Comparison of ENCODE assay signal across 9 mouse cellular contexts in the genomic region with DNA sequence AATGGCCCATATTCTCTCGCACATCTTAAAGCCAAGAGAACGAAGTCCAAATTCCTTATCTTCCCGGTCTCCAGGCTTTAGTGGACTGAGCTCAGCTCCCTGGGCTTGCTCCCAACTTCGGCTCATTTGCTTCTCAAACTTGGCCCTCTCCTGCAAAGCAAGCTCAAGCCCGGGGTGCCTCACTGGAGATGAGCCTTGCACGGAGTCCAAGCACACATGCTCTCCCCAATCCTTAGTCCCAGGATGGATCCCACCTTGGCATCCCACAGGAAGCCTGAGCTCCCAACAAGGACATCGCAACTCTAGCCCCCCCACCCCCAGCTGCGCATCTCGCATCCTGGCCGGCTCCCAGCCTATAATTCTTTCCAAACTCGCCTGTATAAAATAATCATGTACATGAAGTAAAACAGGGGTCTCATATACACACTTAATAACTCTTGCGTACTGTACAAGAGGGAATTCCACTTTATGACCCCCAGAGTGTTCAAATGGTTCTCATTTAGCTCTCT.
DNase-seq lines count a peak whose midpoint lies in the region; ATAC-seq and TF ChIP-seq lines count a peak whose summit lies in the region.
"Had no signal": no experiment of that assay in that cellular context is flagged by ENCODE, and none has a peak within 500 bp of the region (broad histone marks: within the 10 kb centered on the region; RNA-seq: fewer than 3 reads in every experiment).

No protein-coding gene starts in this region.

- H3K27me3 ChIP-seq in heart, adult 2 months (ENCODE audit: control insufficient read depth, insufficient read depth, low read length): no peaks in the 10 kb centered on the region
- 0 out of 2 replicates have a peak, but pooled peaks cover 8% of the 10 kb centered on the region for H3K27me3 ChIP-seq in heart, embryonic 12.5 days (replicated peaks)
- H3K27me3 ChIP-seq in embryonic facial prominence, embryonic 14.5 days (replicated peaks; ENCODE audit: control insufficient read depth, insufficient read depth, low read length): no peaks in the 10 kb centered on the region

- WGBS in heart, adult 2 months: 64% methylated on average over 12 of the region's 12 CpGs
- WGBS in heart, embryonic 12.5 days: 80% methylated on average over 12 of the region's 12 CpGs
- 50% methylated on average over 12 of the region's 12 CpGs for WGBS in embryonic facial prominence, embryonic 14.5 days

- H3K9ac ChIP-seq in heart, adult 2 months (ENCODE audit: low read depth, low read length): no peak overlapping the region
- no peak overlapping the region for H3K9ac ChIP-seq in heart, embryonic 12.5 days
- 0 out of 2 replicates have a peak overlapping the region, but pooled peaks have one; percentile 11 for H3K9ac ChIP-seq in embryonic facial prominence, embryonic 14.5 days (ENCODE audit: low read depth, low read length)

- no peaks in the 10 kb centered on the region for H3K36me3 ChIP-seq in heart, adult 2 months (ENCODE audit: control insufficient read depth, insufficient read depth, low read length)
- H3K36me3 ChIP-seq in heart, embryonic 12.5 days: no peaks in the 10 kb centered on the region
- H3K36me3 ChIP-seq in embryonic facial prominence, embryonic 14.5 days (ENCODE audit: control insufficient read depth, insufficient read depth, low read length): no peaks in the 10 kb centered on the region

- no peak overlapping the region for H3K4me2 ChIP-seq in heart, embryonic 12.5 days
- H3K4me2 ChIP-seq in embryonic facial prominence, embryonic 14.5 days (ENCODE audit: low read depth, low read length): peak overlapping the region; percentile 4; the same call in 1 of the 2 replicates
- H3K4me2 ChIP-seq: midbrain, embryonic 11.5 days had no signal

- no peak overlapping the region for H3K4me3 ChIP-seq in heart, adult 2 months
- no peak overlapping the region for H3K4me3 ChIP-seq in heart, embryonic 12.5 days
- H3K4me3 ChIP-seq in embryonic facial prominence, embryonic 14.5 days (ENCODE audit: low read depth, low read length): no peak overlapping the region

- ATAC-seq in heart, embryonic 12.5 days (ENCODE audit: insufficient number of reproducible peaks, low FRiP score): no peak
- peak; percentile 82 for ATAC-seq in embryonic facial prominence, embryonic 14.5 days (ENCODE audit: low read depth)
- no peak for ATAC-seq in megakaryocyte, adult 5-6 weeks (ENCODE audit: poor library complexity, severe bottlenecking)

- peak; percentile 29 to 36 for DNase-seq in heart, adult 2 months
- DNase-seq in embryonic facial prominence, embryonic 14.5 days (ENCODE audit: low spot score): peak; percentile 90
- DNase-seq in heart, postnatal 25 days (ENCODE audit: low spot score): peak; percentile 19
- peak; percentile 24 for DNase-seq in ovary, postnatal 36 days (ENCODE audit: low spot score)
- no peak for DNase-seq in adrenal gland, postnatal 4 days (ENCODE audit: low spot score in 2 of 2)
- DNase-seq in adrenal gland, postnatal 14 days: no peak

- no peaks in the 10 kb centered on the region for H3K79me2 ChIP-seq in heart, adult 2 months (replicated peaks; ENCODE audit: control insufficient read depth, insufficient read depth, low read length)

- no peak for TF ChIP-seq CTCF in heart, adult 2 months (IDR thresholded peaks at IDR 0.05)

- no peaks in the 10 kb centered on the region for H3K4me1 ChIP-seq in heart, adult 2 months (ENCODE audit: control insufficient read depth, insufficient read depth, low read length)
- H3K4me1 ChIP-seq in heart, embryonic 12.5 days (replicated peaks): no peaks in the 10 kb centered on the region
- H3K4me1 ChIP-seq in embryonic facial prominence, embryonic 14.5 days (ENCODE audit: control insufficient read depth, insufficient read depth, low read length): peaks cover 15% of the 10 kb centered on the region; the same call in 1 of the 2 replicates

- no peak for TF ChIP-seq POLR2A in heart, adult 2 months (IDR thresholded peaks at IDR 0.05; ENCODE audit: insufficient read depth, low read depth, low read length)

- H3K27ac ChIP-seq in heart, adult 2 months: no peak overlapping the region
- H3K27ac ChIP-seq in heart, embryonic 12.5 days (ENCODE audit: poor library complexity, severe bottlenecking): no peak overlapping the region
- H3K27ac ChIP-seq in embryonic facial prominence, embryonic 14.5 days (replicated peaks; ENCODE audit: low read depth, low read length): peak overlapping the region; percentile 10

- no peak for TF ChIP-seq EP300 in heart, adult 2 months (IDR thresholded peaks at IDR 0.05; ENCODE audit: insufficient read depth, low read depth, low read length)

- intact Hi-C loops in heart, adult 2 months (cut with DNase I): no loop called here
- intact Hi-C loops in heart, postnatal 25 days (cut with DNase I): no loop called here

- H3K9me3 ChIP-seq in heart, embryonic 12.5 days (replicated peaks): 0 out of 2 replicates have a peak, but pooled peaks cover 14% of the 10 kb centered on the region
- peaks cover 13% of the 10 kb centered on the region for H3K9me3 ChIP-seq in embryonic facial prominence, embryonic 14.5 days (ENCODE audit: control insufficient read depth, low read length)

Comparison
In these comparisons a context has a peak if more than half of its experiments do, and no peak if none do; other contexts are left out.
1. DNase-seq: peak in heart, adult 2 months (2 of 2), embryonic facial prominence, embryonic 14.5 days (single experiment), heart, postnatal 25 days (single experiment) and ovary, postnatal 36 days (single experiment); none in adrenal gland, postnatal 4 days (0 of 2) and adrenal gland, postnatal 14 days (single experiment).